Mouse (Mus musculus): ENCODE data around the gene Gm21958. TPM values are rescaled to one million over a fixed set of nuclear protein-coding genes. Genes with fewer than 3 reads are reported as not detected.

Gene Gm21958
- polyA plus RNA-seq, 1 experiment = not detected

- 47% methylated on average over 6 of the region's 6 CpGs for WGBS
- DNase-seq (ENCODE audit: low read depth, low spot score) = no peak
Observed at GRCm38 (mm10) chr3:54668722-54669121, 45.4 kb downstream of the Gm21958 start.

GRCm38 (mm10) chr3:54668141-54668540, 46.0 kb downstream of the Gm21958 start:
- no peak for DNase-seq (ENCODE audit: low read depth, low spot score)
- 90% methylated on average over 3 of the region's 3 CpGs for WGBS

Other genes starting within 250 kb of the Gm21958 start
- 27.7 and 40.8 TPM in 2 replicates for gene Supt20, start 21.5 kb downstream of the Gm21958 start, polyA plus RNA-seq (2012; rRNA removed)
- gene Exosc8, start 21.0 kb upstream of the Gm21958 start, polyA plus RNA-seq (2012; rRNA removed) = 29.8 and 32.3 TPM in 2 replicates
- gene Alg5, start 21.2 kb upstream of the Gm21958 start, polyA plus RNA-seq (2012; rRNA removed) = 18.6 and 21.8 TPM in 2 replicates
- 0.53 and 1.1 TPM in 2 replicates for gene Smad9, start 41.2 kb upstream of the Gm21958 start, polyA plus RNA-seq (2012; rRNA removed)
- gene Rfxap, start 93.4 kb upstream of the Gm21958 start, polyA plus RNA-seq (2012; rRNA removed) = 11.1 and 15.4 TPM in 2 replicates
- 1.1 and 2.1 TPM in 2 replicates for gene Sertm1, start 201.5 kb upstream of the Gm21958 start, polyA plus RNA-seq (2012; rRNA removed)